Mouse (Mus musculus) kidney, postnatal 14 days (tissue): ENCODE measurements around the gene Sox6.

ENCODE experiments used
- DNase-seq: peaks from one replicate; pipeline ENCODE4 v3.0.0; 2022; ENCODE audit warnings: mixed read lengths

Gene Sox6

GRCm38 (mm10) chr7:115540261-115540660 is 498.3 kb downstream of the Sox6 start:
- DNase-seq, result no peak

- no peak for DNase-seq
Measured at GRCm38 (mm10) chr7:115539003-115539402, 499.6 kb downstream of the Sox6 start.

- DNase-seq, result no peak
Measured at GRCm38 (mm10) chr7:115537636-115538035, 501.0 kb downstream of the Sox6 start.

DNA sequence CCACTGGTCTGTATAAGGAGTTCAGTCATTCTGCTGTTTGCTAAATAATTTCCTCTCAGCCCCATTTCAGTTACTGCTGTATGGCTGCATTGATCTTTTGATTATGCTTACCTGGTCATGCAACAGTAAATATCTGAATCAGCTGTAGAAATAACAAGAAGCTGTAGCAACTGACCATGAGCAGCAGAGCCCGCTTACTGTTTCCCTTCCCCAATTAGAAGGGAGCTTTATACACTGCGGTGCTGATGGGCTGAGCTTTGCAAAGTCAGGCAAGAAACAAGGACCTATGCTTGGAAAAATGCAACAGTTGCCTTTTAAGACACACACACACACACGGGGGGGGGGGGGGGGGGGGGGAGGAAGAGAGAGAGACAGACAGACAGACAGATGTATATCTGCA is 502.1 kb downstream of the Sox6 start:
- DNase-seq, result no peak

DNA sequence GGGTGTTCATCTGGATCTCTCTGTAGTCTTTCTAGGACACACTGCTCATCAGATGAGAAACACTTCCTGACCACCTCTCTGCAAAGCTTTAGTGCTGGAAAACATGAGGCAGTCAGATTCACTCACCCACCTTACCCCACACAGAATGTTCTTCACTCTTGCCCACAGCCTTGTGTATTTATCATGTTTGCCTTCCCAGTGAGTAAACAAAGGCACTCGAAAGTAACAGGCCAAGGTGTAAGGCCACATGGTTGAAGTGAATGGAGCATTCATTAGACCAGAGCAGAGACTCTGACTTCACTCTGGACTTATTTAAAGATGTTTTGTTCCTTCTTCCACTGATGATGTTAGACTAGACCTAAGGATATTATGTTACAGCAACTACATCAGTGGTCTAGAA is 506.7 kb downstream of the Sox6 start:
- no peak for DNase-seq

- DNase-seq, result no peak
Measured at GRCm38 (mm10) chr7:115531217-115531616, 507.4 kb downstream of the Sox6 start.

- DNase-seq, result no peak
Measured at GRCm38 (mm10) chr7:115517701-115518100, 520.9 kb downstream of the Sox6 start.

DNA sequence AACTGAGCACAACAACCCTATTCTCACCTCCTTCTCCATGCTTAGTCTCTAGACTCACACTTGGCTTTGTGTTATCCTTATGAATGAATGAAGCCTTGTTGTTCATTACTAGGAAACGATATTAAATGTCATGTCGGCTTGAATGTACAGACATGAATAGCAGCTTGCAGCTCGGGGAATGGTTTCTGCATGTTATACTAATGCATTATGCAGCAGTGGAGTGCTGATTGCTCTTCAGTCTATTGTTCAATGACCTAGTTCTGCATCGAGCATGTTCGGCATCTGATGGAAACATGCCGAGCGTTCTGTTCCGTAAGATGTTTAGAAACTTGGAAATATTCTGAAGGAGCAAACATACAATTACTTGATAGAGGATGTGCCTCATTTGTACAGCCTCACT is 524.9 kb downstream of the Sox6 start:
- DNase-seq, result no peak

DNA sequence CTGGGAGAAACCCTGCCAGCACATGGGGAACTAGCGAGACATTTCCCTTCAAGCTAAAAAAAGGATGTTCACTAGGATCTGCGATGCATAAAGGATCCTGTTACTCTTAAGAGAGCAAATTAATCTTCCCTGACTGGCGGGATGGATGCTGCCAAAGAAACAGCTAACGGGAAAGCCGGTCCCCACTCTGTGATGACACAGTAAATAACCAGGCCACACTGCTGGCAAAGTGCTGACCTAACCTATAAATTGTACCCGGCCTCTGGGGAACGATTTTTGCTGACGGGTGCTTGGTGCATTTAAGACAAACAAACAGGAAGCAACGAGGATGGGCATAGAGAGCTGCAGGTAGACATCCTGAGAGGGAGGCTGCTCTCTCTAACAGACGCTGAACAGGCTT is 526.8 kb downstream of the Sox6 start:
- no peak for DNase-seq

DNA sequence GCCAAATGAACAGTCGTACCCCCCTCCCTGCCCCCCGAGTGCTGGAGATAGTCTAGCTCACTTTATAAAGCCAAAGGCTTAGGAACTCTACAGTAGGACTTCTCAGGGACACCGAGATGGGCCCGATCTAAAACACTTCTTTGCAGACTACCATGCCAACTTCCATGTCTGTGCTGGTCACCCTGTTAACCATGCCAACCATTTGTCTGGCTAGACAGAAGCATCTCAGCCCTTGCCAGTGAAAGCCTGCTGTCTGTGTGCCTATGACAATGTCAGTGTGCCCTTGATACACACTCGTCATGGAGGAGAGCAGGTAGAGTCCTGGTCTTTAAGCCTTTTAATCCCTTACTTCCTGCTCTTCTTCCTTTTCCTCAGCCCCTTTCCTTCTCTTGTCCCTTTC is 527.5 kb downstream of the Sox6 start:
- no peak for DNase-seq

- DNase-seq, result no peak
Measured at GRCm38 (mm10) chr7:115510045-115510444, 528.6 kb downstream of the Sox6 start.

DNA sequence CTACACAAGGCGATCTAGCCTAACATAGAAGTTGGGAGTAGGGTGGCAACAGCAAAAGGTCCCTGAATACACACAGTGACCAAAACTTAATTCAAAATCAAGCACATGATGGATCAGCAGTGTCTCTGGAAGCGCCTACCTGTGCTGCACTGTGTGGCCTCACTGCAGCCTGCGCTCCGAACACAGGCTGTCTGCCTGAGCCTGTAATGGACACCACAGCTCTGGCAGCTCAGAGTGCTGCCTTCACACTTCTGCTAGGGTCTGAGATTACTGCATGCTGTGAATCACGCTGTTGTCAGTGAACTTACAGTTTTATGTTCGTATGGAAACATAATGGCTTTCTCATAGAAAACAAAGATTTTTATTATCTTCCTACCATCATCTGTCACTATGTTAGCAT is 532.2 kb downstream of the Sox6 start:
- no peak for DNase-seq

DNA sequence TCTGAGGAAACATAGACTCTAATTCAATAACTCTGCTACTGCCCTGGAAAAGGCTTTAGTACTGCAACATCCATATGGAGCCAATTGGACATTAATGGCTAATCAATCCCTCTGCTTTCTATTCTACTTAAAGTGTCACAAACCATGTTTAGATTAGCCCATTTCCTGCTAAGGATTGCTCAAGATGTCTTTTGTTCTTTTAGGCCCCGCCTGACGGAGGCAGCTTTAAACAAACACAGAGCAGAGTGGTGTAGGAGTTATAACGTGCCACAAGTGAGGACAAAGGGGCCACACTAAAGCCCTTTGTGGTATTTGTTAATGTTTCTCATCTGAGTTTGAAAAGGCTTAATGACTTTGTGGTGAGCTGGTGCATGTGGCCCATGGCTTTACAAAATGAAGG is 537.1 kb downstream of the Sox6 start:
- DNase-seq, result no peak

- DNase-seq, result no peak
Measured at GRCm38 (mm10) chr7:115500825-115501224, 537.8 kb downstream of the Sox6 start.

DNA sequence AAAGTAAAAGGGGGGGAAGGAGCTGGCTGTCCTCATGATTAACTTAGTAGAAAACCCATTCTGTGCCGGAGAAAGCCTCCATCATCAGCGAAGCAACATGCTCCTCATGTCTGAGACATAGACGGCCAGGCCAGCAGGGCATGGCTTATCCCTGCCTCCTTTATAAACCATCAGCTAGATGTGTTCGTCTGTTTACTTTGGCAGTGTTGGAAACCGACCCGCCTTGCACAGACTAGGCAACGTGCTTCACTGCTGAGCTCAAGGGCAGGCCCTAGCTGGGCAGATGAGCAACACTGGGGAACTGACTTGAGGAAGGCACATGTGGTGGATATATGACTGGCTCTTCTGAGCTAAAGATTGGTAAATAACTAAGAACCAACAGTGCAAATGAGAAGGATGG is 538.4 kb downstream of the Sox6 start:
- peak; percentile 8 for DNase-seq

DNA sequence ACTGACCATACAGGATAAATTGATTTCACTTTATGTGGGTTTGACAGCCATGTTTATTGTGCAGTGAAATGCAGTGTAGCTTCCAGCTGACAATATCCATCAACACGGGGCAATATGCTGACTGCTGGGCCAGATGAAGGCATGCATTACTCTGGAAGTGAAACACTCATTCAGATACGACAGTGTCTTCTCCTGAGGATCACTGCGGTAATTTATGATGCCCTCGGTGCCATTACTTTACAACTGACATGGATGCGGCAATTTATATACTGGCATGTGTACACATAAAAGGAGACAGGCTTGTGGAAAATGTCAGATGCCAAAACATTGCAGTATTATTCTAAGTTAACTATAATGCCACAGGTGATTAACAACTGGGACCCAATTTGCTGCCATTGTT is 546.9 kb downstream of the Sox6 start:
- DNase-seq, result no peak

DNA sequence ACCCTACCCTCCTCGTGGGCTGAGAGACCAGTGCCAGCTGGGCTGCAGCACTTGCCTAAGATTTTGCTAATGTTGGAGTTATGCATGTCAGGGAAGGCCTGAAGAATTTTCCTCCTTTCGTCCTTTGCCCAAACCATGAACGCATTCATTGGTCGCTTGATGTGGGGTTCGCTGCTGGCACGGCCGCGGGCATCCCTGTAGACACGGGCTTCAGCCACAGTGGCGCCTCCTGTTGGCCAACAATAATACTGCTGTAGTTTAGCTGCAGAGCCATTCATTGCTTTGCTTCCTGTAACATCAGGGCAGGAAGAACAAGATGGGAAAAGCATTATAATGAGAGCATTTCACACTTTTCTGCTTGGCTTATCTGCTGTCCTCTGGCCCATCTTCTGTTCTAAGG is 549.0 kb downstream of the Sox6 start:
- DNase-seq, result no peak

DNA sequence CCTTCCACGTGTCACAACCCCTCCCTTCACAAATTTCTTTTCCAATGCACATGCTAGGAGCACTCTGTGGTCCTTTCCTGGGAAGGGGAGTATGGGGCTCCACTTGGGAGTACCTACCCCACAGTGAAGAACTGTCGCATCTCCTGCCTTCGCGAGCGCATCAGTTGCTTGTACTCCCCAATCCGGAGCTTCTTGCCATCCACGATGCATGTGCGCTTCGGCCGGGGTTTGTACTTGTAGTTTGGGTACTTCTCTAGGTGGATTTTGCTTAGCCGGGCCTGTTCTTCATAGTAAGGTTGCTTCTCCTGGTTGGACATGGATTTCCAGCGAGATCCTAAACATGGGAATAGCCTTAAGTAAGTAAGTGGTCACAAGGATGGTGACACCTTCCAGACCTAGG is 552.2 kb downstream of the Sox6 start:
- DNase-seq, result no peak

DNA sequence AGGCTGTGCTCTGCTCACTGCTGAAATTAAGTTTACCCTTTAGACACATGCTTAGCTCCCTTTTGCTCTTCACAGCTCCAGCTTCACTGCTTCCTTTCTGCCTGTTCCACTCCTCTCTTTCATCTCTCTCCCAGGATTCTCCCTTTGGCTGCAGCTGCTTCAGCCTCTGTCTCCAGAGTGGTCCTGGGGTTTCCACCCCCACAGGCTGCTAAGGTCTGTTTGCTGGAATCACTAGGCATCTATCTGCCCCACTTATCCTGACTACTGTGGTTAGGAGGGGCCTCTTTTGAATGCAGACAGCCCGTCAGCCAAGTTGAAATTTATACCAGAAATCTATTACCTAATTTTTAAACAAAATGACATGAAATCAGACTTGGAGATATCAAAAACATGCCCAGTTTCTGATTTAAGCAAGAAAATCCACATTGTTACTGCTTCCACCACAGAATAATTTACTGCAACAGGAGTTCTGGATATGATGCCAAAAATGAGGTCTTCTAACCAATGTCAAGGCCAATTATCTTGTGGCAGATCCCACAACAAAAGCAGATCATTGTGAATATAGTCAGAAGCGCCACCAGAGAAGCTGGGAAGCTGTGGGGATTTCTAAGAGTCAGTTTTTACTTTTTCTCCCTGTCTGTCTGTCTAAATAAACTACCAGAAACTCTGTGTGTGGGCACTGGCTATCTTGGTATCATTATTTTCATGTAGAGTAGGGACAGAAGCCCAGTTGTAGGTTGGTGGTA is 552.8 kb downstream of the Sox6 start:
- no peak for DNase-seq

GRCm38 (mm10) chr7:115477763-115478162 is 560.8 kb downstream of the Sox6 start:
- DNase-seq, result no peak

- DNase-seq, result no peak
Measured at GRCm38 (mm10) chr7:115476881-115477665, 561.5 kb downstream of the Sox6 start.

DNA sequence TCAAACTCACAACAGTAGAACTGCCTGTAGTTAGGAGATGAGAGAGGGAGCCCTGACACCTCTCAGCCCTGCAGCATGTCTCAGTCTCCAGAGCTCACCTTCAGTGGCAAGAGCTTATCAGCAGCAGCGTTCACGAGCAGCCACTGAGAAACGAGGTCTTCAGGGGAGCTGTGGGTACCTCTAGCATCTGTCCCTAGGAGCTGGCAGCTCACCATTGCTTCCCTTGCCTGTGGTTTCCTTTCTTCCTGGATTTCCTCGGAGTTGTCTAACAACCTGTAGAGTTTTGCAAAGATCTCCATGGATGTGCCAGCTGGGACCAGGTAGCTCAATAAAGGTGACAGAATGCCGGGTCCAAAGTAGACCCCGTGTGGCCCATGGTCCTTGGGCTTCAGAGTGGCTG is 563.4 kb downstream of the Sox6 start:
- DNase-seq, result no peak

- DNase-seq, result no peak
Measured at GRCm38 (mm10) chr7:115474115-115474514, 564.5 kb downstream of the Sox6 start.

DNA sequence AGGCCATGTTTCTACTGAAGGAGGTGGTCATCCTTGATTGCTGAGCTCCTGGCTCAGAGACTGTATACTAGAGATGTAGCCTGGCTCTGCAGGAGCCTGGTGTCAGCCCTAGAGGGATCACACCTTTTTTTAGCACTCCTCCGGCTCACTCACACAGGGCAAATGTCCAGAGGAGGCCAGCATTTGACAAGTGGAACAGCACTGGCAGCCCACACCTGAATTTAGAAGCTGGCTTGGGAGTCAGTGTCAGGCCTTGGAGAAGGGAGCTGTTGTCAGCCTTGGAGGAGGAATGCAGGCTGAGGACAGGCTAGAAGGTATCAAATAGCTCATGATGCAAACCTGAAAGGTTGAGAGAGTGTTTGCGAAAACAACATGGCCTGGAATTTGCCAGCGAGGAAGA is 565.7 kb downstream of the Sox6 start:
- DNase-seq, result no peak

DNA sequence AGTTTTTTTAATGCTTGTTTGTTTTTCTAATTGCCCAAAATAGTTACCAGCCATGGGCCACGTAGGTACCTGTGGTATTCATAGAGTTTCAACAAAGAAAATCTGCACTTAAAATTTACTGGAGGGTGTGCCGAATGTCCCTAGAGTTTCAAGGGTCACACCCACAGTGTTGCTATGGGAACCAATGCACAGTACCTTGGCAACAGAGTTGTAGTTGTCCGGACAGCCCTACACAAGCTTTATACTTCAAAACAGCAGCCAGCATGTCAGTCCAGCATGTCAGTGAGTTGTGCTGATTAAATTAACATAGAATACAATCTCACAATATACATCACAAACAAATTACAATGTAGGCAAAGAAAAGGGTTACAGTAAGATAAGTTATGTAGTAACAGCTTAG is 567.1 kb downstream of the Sox6 start:
- DNase-seq, result no peak
